Mouse (Mus musculus) hindbrain, embryonic 15.5 days (tissue): ENCODE measurements around the gene Slc6a3. TPM values are rescaled to one million over a fixed set of nuclear protein-coding genes. Genes with fewer than 3 reads are reported as not detected.

Experiments used
- polyA plus RNA-seq: library from polyadenylated mRNA; unstranded; fragments of >200 nt; fragmentation: Nextera tagmentation; extraction: Ambion mirVana; gene quantifications from 2 replicates; pipeline ENCODE4 v1.2.1, GENCODE M21; 2015

Gene Slc6a3
- polyA plus RNA-seq, 1 experiment from 2014 or later: 0.23 TPM

Other genes with a start within 250 kb of the Slc6a3 start
- 81.1 and 88.8 TPM in 2 replicates for gene Mrpl36, start 208.2 kb upstream of the Slc6a3 start, polyA plus RNA-seq
- 437 and 439 TPM in 2 replicates for gene Ndufs6, start 208.2 kb upstream of the Slc6a3 start, polyA plus RNA-seq
- 68.1 and 74.3 TPM in 2 replicates for gene Lpcat1, start 69.5 kb upstream of the Slc6a3 start, polyA plus RNA-seq
- 140 and 141 TPM in 2 replicates for gene Clptm1l, start 67.3 kb downstream of the Slc6a3 start, polyA plus RNA-seq
- gene Tert, start 90.2 kb downstream of the Slc6a3 start, polyA plus RNA-seq: 6.4 and 7.0 TPM in 2 replicates
- gene Slc6a18, start 141.3 kb downstream of the Slc6a3 start, polyA plus RNA-seq: not detected in 2 replicates
- gene Slc6a19, start 168.1 kb downstream of the Slc6a3 start, polyA plus RNA-seq: 0.12 and 0.22 TPM in 2 replicates
- gene Slc12a7, start 196.3 kb downstream of the Slc6a3 start, polyA plus RNA-seq: 10.1 and 10.6 TPM in 2 replicates